Mouse (Mus musculus) MN1 (cell line): ENCODE data around the gene Efnb3.

ENCODE experiments used
- DNase-seq: peaks from one replicate; pipeline ENCODE4 v3.0.0-alpha.2; 2016; ENCODE audit warnings: low spot score

The Efnb3 gene

GRCm38 (mm10) chr11:69559851-69560765, at the start of gene Efnb3:
Gene Efnb3 (minus strand): TSS chr11:69560205.
- DNase-seq: no peak

DNA sequence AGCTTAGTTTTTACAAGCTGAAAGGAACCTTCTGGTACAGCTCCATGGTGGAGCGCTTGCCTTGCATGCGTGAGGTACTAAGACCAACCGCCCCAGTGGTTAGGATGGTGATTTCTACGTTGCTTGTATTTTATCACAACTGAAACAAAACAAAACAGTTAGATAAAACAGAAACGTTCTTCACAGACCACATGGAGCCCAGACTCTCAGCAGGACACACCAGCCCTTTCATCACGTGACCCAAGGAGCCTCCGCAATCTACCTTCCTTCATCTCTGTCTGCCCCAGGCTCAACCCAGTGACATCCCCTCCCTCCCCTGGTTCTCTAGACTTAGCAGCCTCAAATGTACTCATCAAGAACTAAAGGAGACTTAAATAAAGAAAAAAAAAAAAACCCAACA, 49.4 kb upstream of the Efnb3 start:
- no peak for DNase-seq

DNA sequence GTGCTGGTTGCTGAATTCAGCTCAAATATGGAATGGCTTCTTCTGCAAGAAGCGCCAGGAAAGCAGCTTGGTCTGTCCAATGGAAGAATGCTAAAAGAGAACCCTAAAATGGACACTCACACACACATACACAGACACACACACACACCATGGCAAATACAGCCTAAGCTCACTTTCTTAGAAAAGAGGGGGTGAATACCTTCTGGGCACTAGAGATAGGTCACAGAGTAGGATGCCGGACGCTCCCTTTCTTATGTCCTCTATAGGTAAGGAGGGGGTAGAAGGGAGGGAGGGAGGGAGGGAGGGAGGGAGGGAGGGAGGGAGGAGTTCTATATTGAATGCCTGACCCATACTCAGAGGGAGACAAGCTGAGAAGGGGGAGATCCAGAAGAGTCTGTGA, 48.5 kb upstream of the Efnb3 start:
- no peak for DNase-seq

DNA sequence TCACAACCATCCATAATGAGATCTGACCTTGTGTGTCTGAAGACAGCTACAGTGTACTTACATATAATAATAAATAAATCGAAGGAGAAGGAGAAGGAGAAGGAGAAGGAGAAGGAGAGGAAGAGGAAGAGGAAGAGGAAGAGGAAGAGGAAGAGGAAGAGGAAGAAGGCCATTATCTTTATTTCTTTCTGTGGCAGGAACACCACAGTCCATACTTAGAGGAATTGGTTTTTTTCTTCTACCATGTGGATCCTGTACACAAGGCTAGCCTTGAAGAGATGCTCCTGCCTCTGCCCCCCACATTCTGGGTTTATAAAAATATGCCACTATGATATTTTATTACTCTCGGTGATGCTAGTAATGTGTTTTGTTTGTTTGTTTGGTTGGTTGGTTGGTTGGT, 46.8 kb upstream of the Efnb3 start:
- no peak for DNase-seq

DNA sequence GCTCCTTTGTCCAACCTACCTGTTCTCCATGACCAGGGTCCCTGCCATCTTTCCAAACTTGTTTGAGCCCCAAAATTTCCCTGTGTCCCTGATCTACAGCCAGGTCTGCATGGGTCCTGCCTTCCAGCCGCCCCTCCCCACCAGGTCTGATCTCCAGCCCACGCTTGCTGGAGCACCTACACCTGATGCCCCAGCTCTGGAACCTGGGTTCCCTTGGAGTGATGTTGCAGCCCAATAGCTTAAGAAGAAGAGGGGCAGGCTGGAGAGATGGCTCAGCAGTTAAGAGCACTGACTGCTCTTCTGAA, 46.4 kb upstream of the Efnb3 start:
- DNase-seq: no peak

- DNase-seq: peak; percentile 68
Observed at GRCm38 (mm10) chr11:69605726-69606490, 45.9 kb upstream of the Efnb3 start, which contains the start of gene Atp1b2. Gene Atp1b2 (minus strand): TSS chr11:69605942.

DNA sequence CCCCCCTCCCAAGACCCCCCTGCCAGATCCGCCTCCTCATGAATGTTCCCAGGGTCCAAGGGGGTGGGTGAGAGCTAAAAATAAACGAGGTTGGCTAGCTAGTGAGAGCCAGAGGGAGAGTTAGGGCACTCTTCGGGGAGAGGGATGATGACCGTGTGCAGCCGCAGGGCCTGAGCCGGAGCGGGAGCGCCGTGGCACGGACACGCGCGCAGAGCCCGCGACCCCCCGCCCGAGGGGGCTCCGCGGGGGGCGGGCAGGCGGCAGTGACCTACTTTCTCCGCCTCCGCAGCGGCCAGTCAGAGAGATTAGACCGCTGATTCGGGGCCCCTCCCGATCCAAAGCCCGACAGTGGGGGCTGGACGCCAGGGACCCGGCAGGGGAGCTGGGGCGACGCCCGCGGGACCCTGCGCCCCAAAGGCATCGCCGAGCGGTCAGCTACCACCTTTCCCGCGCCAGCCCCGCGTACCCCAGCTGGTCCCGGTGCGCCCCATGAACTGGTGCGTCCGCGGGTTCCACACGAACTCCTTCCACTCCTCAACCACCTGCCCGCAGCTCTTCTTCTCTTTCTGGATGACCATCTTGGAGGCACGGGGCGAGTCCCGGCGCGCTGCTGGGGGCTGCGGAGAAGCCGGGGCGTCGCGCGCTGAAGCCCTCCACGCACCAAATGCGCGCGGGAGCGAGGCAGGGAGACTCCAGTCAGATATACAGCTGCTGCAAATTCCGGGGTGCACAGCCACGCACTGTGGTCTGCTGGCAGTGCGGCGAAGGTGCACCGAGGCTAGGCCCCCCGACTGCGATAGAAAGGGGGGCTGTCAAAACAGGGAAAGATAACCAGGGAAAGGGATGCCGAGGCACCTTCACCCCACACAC, 45.0 kb upstream of the Efnb3 start:
- peak; percentile 19 for DNase-seq

- no peak for DNase-seq
Observed at GRCm38 (mm10) chr11:69604347-69604746, 44.3 kb upstream of the Efnb3 start.

- no peak for DNase-seq
Observed at GRCm38 (mm10) chr11:69603516-69603915, 43.5 kb upstream of the Efnb3 start.

DNA sequence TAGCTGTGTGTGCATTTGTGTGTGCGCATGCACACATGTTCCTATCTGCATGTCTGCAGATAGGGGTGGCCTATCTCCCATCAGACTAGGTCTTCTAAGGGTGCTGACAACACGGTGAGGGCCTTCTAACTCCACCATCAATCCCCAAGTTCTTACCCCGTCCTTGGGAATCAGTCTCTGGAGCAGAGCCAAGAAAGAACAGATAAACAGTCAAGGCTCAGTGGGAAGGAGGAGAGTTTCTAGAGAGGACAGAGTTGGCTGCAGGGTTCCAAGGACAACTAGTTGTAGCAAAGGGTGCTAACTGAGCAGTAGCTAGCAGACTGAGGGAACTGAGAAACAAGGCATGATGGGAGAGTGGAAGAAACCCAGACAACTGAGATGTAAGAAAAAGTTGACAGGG, 41.8 kb upstream of the Efnb3 start:
- no peak for DNase-seq

DNA sequence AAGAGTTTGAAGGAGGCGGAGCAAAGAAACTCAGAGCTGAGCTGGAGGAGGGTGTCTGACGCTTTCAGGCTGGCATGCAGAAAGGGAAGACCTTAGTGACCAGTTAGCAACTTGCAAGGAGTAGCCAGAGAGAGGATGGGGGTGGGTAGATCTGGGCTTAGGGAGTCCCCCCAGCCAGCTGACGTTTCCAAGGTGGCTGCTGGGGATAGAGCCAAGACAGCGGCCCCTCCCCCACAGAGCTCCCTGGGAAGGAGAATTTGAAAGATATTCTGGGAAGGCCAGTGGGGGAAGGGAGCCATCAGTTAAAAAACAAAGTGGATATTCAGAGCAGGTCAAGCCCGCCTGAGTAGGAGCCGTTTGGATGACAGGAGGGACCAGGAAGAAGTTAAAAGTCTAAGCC, 40.1 kb upstream of the Efnb3 start:
- peak; percentile 21 for DNase-seq

DNA sequence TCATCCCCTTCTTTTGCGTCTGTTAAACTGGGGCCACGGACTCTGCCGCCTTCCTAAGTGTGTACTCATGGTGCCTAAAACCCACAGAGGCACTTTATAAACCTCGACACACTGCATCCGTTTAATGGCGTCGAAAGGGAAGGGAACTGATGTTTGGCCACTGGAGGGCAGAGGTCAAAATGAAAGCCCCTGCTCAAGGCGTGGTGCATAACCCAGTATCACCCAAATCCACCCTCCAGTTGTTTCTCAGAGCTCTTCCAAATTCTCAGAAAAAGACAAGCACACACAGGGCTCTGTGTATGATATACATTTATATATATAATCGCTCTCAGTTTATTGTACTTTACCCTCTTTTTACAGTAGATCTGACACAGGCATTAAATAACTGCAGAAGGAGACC, 39.4 kb upstream of the Efnb3 start:
- no peak for DNase-seq

GRCm38 (mm10) chr11:69594853-69595252, 34.8 kb upstream of the Efnb3 start:
- DNase-seq: no peak

GRCm38 (mm10) chr11:69592799-69593198, 32.8 kb upstream of the Efnb3 start:
- no peak for DNase-seq

DNA sequence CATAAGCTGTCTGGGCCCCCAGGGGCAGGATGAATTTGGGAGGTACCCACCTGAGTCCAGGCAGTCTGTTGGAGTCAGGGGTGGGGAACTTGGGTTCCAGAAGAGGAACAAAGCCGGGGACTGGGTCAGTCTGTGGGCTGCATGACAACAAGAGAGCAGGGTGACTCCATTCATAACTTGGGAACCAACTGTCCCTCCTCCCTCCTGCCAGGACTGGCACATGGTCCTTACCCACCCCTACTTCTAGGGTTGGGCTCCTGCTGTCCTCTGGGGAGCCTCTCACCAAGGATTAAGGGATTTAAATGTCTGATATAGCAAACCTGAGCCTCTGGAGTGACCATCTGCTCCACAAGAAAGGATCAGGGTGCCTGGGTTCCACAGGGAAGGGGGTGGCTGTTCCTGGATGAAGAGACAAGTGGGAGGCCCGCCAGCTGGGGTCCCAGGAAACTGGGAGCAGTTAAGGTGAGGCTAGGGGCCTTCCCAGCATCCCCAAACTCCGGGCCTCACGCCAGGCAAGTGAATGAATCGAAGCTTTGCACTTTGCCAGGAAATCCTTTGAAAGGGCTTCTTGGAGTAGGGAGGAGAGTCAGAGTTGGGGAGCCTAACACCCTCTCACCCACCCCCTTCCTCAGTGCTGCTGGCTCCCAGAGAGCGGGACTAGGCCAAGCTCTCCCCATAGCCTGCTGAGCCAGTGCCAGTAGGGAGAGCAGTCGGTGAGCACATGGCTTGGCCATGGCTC, 32.1 kb upstream of the Efnb3 start:
- no peak for DNase-seq

DNA sequence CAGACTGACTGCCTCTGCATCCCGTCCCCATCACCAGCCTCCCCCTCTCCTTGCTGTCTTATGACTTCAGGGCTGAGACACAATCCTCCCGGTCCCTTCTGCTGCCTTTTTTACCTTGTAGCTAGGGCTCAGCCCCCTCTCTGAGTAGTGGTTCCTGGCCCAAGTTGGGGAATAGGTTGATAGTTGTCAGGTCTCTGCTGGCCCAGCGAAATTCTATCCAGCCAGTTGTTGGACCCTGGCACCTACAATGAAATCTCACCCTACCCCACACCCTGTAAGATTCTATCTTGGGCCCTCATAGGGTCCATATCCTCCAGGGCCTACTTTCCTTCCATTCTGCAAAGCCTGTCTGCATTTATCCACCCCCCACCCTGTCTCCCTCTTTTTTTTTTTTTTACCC, 31.4 kb upstream of the Efnb3 start:
- no peak for DNase-seq

GRCm38 (mm10) chr11:69590622-69591021, 30.6 kb upstream of the Efnb3 start:
- no peak for DNase-seq

DNA sequence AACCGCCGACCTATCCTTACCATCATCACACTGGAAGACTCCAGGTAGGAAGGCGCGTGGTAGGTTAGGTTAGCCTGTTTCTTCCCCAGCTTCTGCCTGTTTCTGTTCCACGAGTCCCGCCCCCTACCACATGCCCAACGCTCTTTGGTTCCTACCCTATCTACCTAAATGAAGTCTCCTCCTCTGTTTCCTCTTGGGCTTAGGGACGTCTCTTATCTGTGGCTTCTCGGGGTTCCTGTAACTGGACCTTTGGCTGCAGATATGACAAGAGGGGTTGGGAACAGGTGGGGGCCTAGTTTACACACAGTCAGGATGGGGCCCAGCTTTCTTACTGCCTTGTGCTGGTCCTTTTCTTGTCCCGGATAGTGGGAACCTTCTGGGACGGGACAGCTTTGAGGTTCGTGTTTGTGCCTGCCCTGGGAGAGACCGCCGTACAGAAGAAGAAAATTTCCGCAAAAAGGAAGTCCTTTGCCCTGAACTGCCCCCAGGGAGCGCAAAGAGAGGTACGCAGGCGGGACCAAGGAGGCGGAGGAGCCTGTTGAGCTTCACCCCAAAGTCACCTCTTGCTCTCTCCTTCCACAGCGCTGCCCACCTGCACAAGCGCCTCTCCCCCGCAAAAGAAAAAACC, 29.3 kb upstream of the Efnb3 start:
- no peak for DNase-seq

GRCm38 (mm10) chr11:69585718-69586325, 25.8 kb upstream of the Efnb3 start:
- no peak for DNase-seq

- DNase-seq: no peak
Observed at GRCm38 (mm10) chr11:69584937-69585336, 24.9 kb upstream of the Efnb3 start.

DNA sequence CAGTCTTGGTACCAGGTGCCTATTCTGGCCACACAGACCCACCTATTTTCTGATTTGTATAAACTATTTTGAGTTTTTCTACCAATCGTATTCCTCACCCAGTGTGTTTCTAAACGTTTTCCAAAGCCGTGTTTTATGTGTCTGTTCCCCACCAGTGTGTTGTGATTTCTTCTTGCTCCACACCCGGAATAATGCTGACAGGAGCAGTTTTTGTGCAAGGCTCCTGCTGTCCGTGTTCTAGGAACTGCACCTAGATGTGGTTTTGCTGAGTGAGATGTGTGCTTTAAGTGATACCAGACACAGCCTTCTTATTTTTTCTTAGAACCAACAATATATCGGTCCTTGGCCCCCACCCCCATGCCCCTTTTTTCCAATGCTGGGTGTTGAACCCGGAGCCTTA, 24.0 kb upstream of the Efnb3 start:
- DNase-seq: no peak
